Mouse (Mus musculus): ENCODE data around the gene Bag5. TPM values are rescaled to one million over a fixed set of nuclear protein-coding genes. Genes with fewer than 3 reads are reported as not detected.
A peak's percentile ranks its signal among the peaks of the same experiment; 100 is the strongest.
"Not testable (repeated sequence)": the region's sequence is repeated elsewhere in the genome, so short reads cannot be mapped to it uniquely, and the experiment has no call there.

The Bag5 gene
- polyA plus RNA-seq, 1 experiment from 2014 or later = 24.0 TPM

DNA sequence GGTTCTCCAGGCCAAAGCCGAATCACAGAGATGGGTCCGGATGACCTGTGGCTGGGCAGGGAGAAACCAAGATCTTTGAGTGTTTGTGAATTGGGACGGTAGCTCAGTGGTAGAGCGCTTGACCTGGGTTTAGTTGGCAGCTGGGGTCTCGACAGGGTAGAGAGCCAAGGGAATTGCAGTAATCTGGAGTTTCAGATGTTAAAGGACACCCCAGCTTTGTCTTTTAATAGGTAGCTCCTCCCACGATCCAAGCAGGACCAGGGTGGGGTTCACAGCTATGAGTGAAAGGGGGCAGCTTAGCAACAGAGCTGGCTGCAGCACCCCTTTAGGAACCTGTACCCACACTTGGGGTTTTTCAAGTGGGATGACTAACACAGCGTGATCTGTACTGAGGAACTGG is 34.4 kb upstream of the Bag5 start:
- WGBS (ENCODE audit: missing documents) = 93% methylated on average over 7 of the region's 7 CpGs
- Histone ChIP-seq H3K36me3 (ENCODE audit: inconsistent target) (no peaks in the 10 kb centered on the region), H3K79me2 (ENCODE audit: inconsistent target) (no peaks in the 10 kb centered on the region), H3K4me3 (ENCODE audit: inconsistent target) (no peak overlapping the region), H3K27ac (no peak overlapping the region)

DNA sequence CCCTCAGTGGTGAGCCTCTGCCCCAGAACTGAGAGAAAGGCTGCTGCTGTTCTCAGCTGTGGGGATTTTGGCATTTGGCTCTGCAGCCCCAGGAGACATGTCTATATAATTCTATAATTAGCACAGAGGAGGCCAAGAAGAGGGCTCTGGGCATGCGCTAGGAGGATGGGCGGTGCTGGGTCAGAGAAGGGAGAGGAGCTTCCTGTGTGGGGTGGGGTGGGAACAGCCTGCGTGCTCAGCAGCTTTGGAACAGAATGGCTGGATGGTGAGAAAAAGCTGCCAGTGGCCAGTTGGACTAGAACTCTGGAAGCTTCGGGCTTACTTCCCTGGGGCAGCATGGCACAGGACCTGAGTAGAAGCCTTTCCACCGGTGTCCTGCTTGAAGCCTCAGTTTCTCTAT is 33.0 kb upstream of the Bag5 start:
- 37% methylated on average over 5 of the region's 5 CpGs for WGBS (ENCODE audit: missing documents)
- Histone ChIP-seq H3K27ac (peak overlapping the region; percentile 77), H3K4me3 (ENCODE audit: inconsistent target) (no peak overlapping the region), H3K36me3 (ENCODE audit: inconsistent target) (no peaks in the 10 kb centered on the region), H3K79me2 (ENCODE audit: inconsistent target) (no peaks in the 10 kb centered on the region)

- peak overlapping the region; percentile 77 for H3K27ac ChIP-seq
- H3K4me3 ChIP-seq (ENCODE audit: inconsistent target) = no peak overlapping the region
- 87% methylated on average over 6 of the region's 6 CpGs for WGBS (ENCODE audit: missing documents)
- no peaks in the 10 kb centered on the region for H3K79me2 ChIP-seq (ENCODE audit: inconsistent target)
- no peaks in the 10 kb centered on the region for H3K36me3 ChIP-seq (ENCODE audit: inconsistent target)
Observed at GRCm38 (mm10) chr12:111745274-111745673, 32.2 kb upstream of the Bag5 start.

GRCm38 (mm10) chr12:111743981-111744423 is 30.9 kb upstream of the Bag5 start:
- H3K27ac ChIP-seq = peak overlapping the region; percentile 83

DNA sequence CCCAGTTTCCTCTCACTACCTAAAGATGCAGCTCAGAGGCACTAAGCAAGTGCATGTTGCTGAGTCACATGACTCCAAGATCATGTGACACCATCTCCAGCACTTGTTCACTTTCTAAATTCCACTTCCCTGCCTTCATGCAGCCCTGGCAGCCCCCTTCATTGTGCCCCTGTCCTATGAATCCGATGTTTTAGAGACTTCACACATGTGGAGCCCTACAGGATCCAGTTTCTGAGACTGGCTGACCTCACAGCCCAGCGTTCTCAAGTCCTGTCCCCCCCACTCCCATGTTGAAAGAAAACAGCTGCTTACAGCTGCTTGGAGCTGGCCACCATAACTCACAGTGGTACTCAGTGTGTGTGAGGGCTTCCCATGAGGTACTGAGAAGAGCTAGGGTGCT is 30.4 kb upstream of the Bag5 start:
- Histone ChIP-seq H3K4me3 (ENCODE audit: inconsistent target) (no peak overlapping the region), H3K79me2 (ENCODE audit: inconsistent target) (no peaks in the 10 kb centered on the region), H3K27ac (peak overlapping the region; percentile 83), H3K36me3 (ENCODE audit: inconsistent target) (no peaks in the 10 kb centered on the region)
- 75% methylated on average over 2 of the region's 2 CpGs for WGBS (ENCODE audit: missing documents)

More at GRCm38 (mm10) chr12:111743981-111744423, 30.9 kb upstream of the Bag5 start:
- H3K79me2 ChIP-seq (ENCODE audit: inconsistent target) = no peaks in the 10 kb centered on the region
- H3K36me3 ChIP-seq (ENCODE audit: inconsistent target) = no peaks in the 10 kb centered on the region
- H3K4me3 ChIP-seq (ENCODE audit: inconsistent target) = no peak overlapping the region
- WGBS (ENCODE audit: missing documents) = 18% methylated on average over 11 of the region's 11 CpGs

DNA sequence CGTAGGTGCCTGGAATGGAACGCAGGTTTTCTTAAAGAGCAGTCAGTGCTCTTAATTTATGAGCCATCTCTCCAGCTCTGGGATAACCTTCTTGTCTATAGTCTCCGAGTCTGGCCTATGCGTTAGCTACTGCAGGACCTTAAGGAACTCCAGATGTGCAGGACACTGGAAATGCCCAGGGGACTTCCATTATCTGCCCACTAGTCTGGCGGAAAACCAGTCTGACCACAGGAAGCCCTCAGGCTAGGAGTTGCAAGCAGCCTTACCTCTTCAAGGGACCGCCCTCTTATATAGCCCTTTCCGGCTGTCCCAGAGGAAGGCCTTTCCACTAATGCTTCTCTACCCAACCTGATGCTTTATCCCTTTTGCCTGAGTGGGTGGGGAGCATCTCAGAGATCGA is 28.3 kb upstream of the Bag5 start:
- no peak overlapping the region for H3K27ac ChIP-seq
- no peak overlapping the region for H3K4me3 ChIP-seq (ENCODE audit: inconsistent target)
- no peaks in the 10 kb centered on the region for H3K79me2 ChIP-seq (ENCODE audit: inconsistent target)
- WGBS (ENCODE audit: missing documents) = 88% methylated on average over 8 of the region's 8 CpGs
- H3K36me3 ChIP-seq (ENCODE audit: inconsistent target) = no peaks in the 10 kb centered on the region

DNA sequence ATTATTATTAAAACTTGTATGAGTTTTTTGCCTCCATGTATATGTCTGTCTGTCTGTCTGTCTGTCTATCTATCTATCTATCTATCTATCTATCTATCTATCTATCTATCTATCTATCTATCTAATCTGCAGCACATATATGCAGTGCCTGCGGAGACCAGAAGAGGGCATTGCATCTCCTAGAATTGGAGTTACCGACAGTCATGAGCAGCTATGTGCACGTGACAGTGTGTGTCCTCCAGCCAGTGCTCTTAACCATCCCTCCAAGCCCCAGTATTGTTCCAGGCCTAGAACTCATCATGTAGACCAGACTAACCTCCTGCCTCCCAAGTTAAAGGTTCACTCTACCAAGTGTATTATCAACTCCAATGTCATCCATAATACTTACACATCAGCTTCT is 25.7 kb upstream of the Bag5 start:
- Histone ChIP-seq H3K27ac (no peak overlapping the region), H3K36me3 (ENCODE audit: inconsistent target) (no peaks in the 10 kb centered on the region), H3K79me2 (ENCODE audit: inconsistent target) (no peaks in the 10 kb centered on the region), H3K4me3 (ENCODE audit: inconsistent target) (no peak overlapping the region)
- 31% methylated on average over 3 of the region's 3 CpGs for WGBS (ENCODE audit: missing documents)

DNA sequence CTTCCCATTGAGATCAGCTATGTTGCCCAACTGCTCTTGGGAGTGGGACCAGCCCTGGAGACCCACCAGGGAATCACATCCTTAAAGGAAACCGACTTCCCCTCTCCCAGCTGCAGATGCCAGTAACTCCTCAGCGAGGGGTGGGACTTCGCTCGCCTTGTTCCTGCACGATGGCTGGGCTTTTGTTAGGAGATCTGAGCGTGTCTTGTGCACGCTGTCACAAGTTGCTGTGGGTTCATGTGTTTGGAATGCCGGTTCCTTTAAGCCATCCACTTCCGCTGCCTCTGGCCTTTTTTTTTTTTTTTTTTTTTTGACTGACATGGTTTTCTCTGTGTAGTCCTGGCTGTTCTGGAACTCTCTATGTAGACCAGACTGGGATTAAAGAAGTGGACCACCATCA is 24.3 kb upstream of the Bag5 start:
- Histone ChIP-seq H3K79me2 (ENCODE audit: inconsistent target) (no peaks in the 10 kb centered on the region), H3K27ac (no peak overlapping the region), H3K4me3 (ENCODE audit: inconsistent target) (no peak overlapping the region), H3K36me3 (ENCODE audit: inconsistent target) (no peaks in the 10 kb centered on the region)
- WGBS (ENCODE audit: missing documents) = 86% methylated on average over 9 of the region's 9 CpGs

GRCm38 (mm10) chr12:111736676-111737075 is 23.6 kb upstream of the Bag5 start:
- 88% methylated on average over 8 of the region's 8 CpGs for WGBS (ENCODE audit: missing documents)
- H3K27ac ChIP-seq; H3K36me3 ChIP-seq (ENCODE audit: inconsistent target); H3K79me2 ChIP-seq (ENCODE audit: inconsistent target); H3K4me3 ChIP-seq (ENCODE audit: inconsistent target): not testable (repeated sequence)

DNA sequence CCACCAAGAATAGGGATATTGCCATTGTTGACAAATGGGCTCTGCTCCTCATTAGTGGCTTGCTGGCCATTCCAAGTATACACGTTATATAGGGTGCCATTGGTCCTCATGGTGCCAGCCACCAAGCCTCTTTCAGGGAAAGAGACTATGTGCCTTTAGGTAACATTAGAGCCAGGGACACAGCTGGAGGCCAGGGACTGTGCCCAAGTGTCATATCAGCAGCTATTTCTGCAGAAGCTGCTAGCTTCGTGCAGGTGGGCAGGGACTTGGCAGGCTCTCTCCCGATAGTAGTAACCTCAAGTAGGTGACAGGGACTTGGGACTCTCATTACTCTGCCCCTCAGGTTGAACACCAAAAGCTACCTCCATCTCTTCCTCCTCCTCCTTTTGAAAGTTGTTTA is 21.9 kb upstream of the Bag5 start:
- Histone ChIP-seq H3K4me3 (ENCODE audit: inconsistent target) (no peak overlapping the region), H3K79me2 (ENCODE audit: inconsistent target) (no peaks in the 10 kb centered on the region), H3K27ac (no peak overlapping the region), H3K36me3 (ENCODE audit: inconsistent target) (no peaks in the 10 kb centered on the region)
- WGBS (ENCODE audit: missing documents) = 93% methylated on average over 3 of the region's 3 CpGs

GRCm38 (mm10) chr12:111732921-111733320 is 19.9 kb upstream of the Bag5 start:
- H3K4me3 ChIP-seq (ENCODE audit: inconsistent target) = no peak overlapping the region
- WGBS (ENCODE audit: missing documents) = 86% methylated on average over 5 of the region's 5 CpGs
- no peaks in the 10 kb centered on the region for H3K36me3 ChIP-seq (ENCODE audit: inconsistent target)

DNA sequence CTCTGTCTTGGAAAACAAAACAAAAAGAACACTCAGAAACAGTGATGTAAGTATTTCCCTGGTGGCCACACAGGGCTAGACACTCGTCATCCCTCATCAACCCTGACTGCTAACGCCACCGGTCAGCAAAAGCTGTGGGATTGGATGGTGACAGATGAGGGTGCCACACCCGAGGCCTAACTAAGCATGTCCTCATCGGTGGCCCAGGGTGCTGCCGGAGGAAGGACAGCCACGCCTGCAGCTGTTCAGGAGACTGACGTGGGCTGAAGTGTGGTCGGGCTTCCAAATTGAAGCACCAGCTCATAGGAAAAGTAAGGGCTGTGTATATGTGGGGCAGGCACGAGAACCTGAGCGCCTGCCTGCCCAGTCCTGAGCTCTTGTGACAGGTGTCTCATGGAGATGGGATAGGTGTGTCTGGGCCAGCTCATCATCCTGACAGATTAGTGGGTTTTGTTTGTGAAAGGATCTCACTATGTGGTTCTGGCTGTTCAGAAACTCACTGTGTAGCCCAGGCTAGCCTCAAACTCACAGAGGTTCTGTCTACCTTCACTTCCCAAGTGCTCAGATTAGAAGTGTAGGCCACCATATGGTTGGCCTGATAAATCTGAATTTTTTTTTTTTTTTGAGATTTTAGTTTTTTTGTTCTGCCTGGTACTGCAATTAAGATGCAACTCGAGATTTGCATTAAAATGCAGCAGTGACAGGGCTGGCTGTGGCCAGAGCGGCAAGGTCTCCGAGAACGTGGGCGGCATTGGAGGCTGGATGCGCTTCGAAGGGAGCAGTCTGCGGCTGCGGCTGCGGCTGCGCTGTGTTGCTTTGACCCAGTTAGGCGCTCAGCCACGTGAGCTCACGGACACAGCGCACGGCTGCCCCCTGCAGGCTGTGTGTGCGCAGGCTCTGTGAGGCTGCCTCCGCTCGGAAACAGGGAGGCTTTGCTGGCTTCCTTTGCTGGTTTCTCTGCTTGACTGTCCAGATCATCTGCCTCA is 19.1 kb upstream of the Bag5 start:
- WGBS (ENCODE audit: missing documents) = 34% methylated on average over 30 of the region's 30 CpGs
- H3K27ac ChIP-seq = no peak overlapping the region
- H3K36me3 ChIP-seq (ENCODE audit: inconsistent target) = no peaks in the 10 kb centered on the region; the same call in 1 of the 2 replicates
- no peaks in the 10 kb centered on the region for H3K79me2 ChIP-seq (ENCODE audit: inconsistent target)
- no peak overlapping the region for H3K4me3 ChIP-seq (ENCODE audit: inconsistent target)

More at GRCm38 (mm10) chr12:111732921-111733320, 19.9 kb upstream of the Bag5 start:
- no peaks in the 10 kb centered on the region for H3K79me2 ChIP-seq (ENCODE audit: inconsistent target)
- H3K27ac ChIP-seq = no peak overlapping the region

DNA sequence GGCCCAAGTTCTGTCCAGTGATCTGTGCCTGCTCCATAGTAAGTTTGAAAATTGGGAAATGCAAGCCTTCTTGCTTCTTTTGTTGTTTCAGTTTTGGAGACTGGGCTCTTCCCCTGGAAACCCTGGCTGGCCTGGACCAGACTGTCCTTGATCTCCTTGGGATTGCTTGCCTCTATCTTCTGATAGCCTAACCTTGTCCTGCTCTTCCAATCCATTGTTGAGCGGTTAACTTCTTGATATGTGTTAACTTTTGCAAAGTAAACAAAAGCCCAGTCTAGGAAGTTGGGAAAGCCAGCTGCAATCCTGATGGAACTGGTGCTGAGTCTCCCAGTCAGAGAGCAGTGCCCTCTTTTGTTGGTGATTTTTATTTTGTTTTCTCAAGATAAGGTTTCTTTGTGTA is 14.9 kb upstream of the Bag5 start:
- Histone ChIP-seq H3K36me3 (ENCODE audit: inconsistent target) (peaks cover 15% of the 10 kb centered on the region; the same call in 1 of the 2 replicates), H3K4me3 (ENCODE audit: inconsistent target) (no peak overlapping the region)

DNA sequence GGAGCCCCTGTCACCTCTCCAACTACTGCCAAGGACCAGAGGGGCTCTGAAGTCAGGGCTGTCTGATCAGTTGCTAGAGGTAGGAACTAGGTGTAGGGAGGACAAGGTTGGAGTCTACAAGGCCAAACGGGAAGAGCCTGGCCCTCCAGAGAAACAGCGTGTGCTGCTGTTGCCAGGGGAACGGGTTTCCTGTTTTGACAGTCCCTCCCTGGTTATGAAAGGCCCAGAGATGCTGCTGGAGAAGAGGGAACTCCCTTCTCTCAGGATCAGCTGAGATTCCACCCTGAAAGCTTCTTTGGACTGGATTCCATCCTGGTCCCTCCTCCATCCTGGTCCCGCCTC is 13.0 kb upstream of the Bag5 start:
- Histone ChIP-seq H3K79me2 (ENCODE audit: inconsistent target) (no peaks in the 10 kb centered on the region), H3K36me3 (ENCODE audit: inconsistent target) (peaks cover 15% of the 10 kb centered on the region; the same call in 1 of the 2 replicates), H3K4me3 (ENCODE audit: inconsistent target) (no peak overlapping the region), H3K27ac (no peak overlapping the region)
- WGBS (ENCODE audit: missing documents) = 34% methylated on average over 4 of the region's 4 CpGs

More for the DNA sequence above, 14.9 kb upstream of the Bag5 start:
- Histone ChIP-seq H3K27ac (no peak overlapping the region), H3K79me2 (ENCODE audit: inconsistent target) (no peaks in the 10 kb centered on the region)
- 100% methylated on average over 1 of the region's 1 CpGs for WGBS (ENCODE audit: missing documents)

- H3K79me2 ChIP-seq (ENCODE audit: inconsistent target) = no peaks in the 10 kb centered on the region
- no peak overlapping the region for H3K27ac ChIP-seq
- no peak overlapping the region for H3K4me3 ChIP-seq (ENCODE audit: inconsistent target)
- WGBS (ENCODE audit: missing documents) = 88% methylated on average over 12 of the region's 12 CpGs
- peaks cover 15% of the 10 kb centered on the region; the same call in 1 of the 2 replicates for H3K36me3 ChIP-seq (ENCODE audit: inconsistent target)
Observed at GRCm38 (mm10) chr12:111725338-111726121, 12.5 kb upstream of the Bag5 start.
